Mouse (Mus musculus): Measurements from ENCODE around the gene Sprtn.

GRCm38 (mm10) chr8:124872081-124872480, 25.6 kb upstream of the Sprtn start:
- TF ChIP-seq CTCF (IDR thresholded peaks at IDR 0.05; ENCODE audit: insufficient read depth, low read length), result no peak
- TF ChIP-seq POLR2A (IDR thresholded peaks at IDR 0.05; ENCODE audit: borderline replicate concordance, extremely low read depth, low read depth, low read length), result no peak

All from lung, adult 2 months (tissue).